Mouse (Mus musculus) thymus, postnatal 25 days (tissue): ENCODE measurements at regions not wholly inside any gene's neighbourhood (a gene's known extent, or its start where the extent isn't known, plus 50 kb on each side); places are given as distances from the start of the nearest gene placed in this dataset.
A peak's percentile ranks its signal among the peaks of the same experiment; 100 is the strongest.
"Not testable (repeated sequence)": the region's sequence is repeated elsewhere in the genome, so short reads cannot be mapped to it uniquely, and the experiment has no call there.

ENCODE experiments used
- DNase-seq: peaks from one replicate; pipeline ENCODE4 v3.0.0; 2022

DNA sequence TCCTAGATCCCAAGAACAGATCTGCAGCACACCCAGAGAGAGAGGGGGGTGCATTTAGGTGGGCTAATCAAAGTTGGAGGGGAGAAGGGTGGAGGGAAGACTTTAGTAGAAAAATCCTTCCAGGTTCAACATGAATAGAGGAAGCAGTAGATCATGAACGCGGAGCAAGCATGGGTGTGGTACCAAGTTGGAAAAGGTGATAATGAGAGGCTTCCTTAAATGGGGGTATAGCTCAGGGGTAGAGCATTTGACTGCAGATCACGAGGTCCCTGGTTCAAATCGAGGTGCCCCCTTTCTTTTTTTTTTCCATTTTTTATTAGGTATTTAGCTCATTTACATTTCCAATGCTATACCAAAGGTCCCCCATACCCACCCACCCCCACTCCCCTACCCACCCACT, 54.0 kb upstream of the Krba1 start:
- DNase-seq, result not testable (repeated sequence)

DNA sequence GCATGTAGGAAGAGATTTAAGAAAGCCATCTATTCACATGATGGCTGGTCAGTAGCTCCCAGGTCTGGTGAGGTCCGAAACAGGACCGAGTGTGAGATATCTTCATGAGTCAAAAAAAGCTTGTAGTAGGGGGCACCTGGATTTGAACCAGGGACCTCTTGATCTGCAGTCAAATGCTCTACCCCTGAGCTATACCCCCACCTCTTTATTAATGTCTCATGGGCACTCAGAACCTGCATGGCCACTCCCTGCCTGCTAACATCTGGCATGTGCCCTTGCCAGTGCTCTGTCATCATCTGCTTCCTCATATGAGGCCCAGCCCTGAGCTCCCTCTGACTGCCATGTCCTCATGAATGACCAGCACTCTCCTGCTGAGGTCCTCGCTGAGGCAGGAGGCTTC, 58.4 kb upstream of the Krba1 start:
- DNase-seq, result not testable (repeated sequence)

DNA sequence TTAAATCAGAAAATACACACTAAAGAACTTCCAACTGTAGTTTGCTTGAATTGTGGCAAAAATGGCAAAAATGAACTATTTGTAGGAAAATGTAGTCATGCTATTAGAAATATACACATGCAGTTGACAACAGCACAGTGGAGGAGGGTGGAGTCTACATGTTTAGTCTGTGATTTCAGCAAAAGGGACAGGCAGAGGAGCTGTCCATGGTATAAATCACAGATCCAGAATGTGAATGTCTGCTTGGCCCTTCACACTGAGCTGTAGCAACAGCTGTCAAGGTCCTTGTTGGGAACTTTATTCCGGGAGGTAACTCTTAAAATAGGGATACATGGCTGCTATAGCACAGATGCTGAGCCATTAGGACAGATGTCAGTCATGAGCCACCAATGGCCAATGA, 107.4 kb upstream of the Krba1 start:
- DNase-seq, result no peak

DNA sequence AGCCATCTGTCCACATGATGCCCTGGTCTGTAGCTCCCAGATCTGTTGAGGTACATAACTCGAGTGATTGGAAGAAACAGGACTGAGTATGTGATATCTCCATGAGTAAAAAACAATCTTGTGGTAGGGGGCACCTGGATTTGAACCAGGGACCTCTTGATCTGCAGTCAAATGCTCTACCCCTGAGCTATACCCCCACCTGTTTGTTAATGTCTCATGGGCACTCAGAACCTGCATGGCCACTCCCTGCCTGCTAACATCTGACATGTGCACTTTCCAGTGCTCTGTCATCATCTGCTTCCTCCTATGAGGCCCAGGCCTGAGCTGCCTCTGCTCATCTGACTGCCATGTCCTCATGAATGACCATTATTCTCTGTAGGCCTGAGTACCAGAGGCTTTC, 115.7 kb upstream of the Krba1 start:
- DNase-seq, result not testable (repeated sequence)

DNA sequence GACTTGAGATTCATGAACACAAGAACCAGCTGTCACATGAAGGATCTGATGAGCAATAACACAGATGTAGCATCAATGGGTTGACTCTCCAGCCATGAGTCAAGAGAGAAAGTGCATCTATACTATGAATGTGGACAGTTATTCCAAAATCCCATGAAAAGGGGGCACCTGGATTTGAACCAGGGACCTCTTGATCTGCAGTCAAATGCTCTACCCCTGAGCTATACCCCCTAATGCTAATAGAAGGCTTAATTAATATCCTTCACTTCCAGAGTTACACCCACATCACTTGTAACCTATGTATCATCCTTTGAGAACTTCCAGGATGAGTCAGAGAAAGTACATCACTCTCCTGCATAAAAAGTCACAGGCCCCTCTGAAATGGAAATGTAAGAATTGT, 133.8 kb upstream of the Krba1 start:
- not testable (repeated sequence) for DNase-seq

DNA sequence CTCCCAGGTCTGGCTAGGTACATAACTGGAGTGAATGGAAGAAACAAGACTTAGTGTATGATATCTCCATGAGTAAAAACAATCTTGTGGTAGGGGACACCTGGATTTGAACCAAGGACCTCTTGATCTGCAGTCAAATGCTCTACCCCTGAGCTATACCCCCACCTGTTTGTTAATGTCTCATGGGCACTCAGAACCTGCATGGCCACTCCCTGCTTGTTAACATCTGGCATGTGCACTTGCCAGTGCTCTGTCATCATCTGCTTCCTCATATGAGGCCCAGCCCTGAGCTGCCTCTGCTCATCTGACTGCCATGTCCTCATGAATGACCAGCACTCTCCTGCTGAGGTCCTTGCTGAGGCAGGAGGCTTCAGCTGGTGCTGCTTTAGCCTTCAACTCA, 142.4 kb upstream of the Krba1 start:
- not testable (repeated sequence) for DNase-seq

DNA sequence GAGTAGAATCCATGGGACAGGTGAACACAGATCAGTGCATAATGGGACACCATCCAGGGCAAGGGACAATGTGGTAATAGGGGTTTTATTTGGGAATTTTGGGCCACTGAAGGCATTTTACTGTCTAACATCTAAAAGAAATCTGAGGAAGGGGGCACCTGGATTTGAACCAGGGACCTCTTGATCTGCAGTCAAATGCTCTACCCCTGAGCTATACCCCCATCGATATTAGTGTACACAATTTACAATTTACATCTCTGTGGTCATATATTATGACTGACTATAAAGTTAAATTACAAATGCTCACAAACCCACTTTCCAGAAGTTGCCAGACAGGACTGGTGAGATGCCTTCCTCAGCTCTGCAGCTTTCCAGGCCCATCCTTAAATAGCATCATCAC, 143.4 kb upstream of the Krba1 start:
- no peak for DNase-seq

DNA sequence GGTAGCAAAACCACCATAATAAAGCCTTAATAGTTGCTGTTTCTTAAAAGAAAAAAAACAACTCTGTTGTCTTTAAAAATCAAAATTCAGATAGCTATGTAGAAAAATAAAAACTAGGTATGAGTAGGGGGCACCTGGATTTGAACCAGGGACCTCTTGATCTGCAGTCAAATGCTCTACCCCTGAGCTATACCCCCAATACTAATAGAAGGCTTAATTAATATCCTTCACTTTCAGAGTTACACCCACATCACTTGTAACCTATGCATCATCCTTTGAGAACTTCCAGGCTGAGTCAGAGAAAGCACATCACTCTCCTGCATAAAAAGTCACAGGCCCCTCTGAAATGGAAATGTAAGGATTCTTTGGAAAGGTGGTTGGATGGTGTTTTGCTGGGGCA, 151.2 kb upstream of the Krba1 start:
- not testable (repeated sequence) for DNase-seq

DNA sequence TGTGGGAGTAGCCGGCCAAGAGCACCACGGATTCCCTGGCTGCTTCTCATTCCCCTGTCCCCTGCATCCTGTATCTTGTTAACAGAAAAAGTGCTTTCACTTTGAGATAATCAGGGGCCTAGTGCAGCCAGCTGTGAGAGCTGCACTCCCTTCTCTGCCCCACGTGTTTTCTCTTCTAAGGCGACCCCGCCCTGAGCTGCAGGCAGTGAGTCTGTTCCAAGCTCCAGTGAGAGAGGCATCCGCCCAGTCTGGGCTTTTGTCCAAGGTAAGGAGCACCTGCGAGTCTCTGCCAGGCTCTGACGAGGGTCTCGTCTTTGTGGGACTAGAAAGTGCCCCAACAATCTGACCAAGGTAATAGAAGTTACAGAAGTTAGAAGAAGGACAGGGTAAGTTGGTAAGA, 141.0 kb upstream of the Zfp746 start:
- no peak for DNase-seq

DNA sequence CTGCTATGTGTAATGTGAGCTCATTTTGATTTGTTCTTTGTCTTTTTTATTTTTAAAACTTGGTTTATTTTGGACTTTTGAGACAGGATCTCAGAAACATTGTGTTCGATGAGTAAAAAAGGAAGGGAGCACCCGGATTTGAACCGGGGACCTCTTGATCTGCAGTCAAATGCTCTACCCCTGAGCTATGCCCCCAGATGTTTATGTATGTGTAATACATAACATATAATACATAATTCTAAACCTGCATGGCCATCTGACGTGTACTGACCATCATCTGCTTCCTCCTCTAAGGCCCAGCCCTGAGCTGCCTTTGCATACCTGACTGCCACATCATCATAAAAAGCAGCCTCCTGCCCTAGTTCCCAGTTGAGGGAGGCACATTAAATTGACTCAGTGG, 137.8 kb upstream of the Zfp746 start:
- DNase-seq, result no peak

DNA sequence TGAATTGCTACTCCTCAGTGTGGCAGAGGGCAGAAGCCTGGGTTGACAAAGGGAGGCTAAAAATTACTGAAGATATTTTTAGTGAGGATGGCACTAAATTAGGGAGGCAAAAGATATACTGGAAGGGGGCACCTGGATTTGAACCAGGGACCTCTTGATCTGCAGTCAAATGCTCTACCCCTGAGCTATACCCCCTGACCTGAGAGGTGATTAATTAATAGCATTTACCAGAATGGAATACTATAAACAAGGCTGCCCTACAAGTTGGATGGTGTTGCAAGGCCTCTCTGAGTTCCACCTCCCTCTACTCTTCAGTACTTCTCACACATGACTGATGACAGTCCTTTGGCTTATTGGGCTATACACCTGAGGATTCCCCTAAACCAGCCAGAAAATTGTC, 136.6 kb upstream of the Zfp746 start:
- DNase-seq, result no peak

DNA sequence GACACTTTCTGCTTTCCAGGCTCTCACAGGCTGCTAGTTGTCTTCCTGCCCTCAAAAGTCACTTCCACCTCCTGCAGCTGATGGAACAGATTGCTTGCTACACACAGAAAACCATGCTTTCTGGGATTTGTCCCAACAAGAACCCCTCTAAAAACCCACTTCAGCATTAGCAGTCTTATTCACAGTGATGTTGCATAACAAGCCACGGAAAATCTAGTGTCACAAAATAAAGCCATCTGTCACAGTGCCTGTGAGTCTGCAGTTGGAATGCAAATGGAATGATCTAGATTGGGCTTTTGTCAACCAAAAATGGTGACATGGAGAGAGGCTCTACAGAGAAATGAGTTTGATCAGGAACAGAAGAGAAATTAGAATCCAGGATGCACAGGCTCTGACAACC, 135.4 kb upstream of the Zfp746 start:
- DNase-seq, result not testable (repeated sequence)

DNA sequence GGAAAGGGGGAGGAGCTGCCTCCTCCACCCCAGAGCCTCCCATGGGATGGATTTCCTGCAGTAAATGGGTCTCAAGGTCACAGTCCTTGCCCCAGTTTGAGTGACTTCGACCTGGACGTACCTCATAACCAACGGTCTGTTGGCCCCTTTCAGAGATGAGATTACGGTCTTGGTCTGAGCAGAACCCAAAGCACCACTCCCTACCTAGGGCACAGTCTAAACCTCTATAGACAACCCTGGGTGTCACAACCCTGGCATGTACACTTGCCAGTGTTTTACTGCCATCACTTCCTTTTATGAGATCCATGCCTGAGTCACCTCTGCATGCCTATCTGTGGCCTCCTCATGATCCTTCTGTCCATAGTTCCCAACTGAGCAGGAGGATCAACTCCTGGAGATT, 128.8 kb upstream of the Zfp746 start:
- no peak for DNase-seq

DNA sequence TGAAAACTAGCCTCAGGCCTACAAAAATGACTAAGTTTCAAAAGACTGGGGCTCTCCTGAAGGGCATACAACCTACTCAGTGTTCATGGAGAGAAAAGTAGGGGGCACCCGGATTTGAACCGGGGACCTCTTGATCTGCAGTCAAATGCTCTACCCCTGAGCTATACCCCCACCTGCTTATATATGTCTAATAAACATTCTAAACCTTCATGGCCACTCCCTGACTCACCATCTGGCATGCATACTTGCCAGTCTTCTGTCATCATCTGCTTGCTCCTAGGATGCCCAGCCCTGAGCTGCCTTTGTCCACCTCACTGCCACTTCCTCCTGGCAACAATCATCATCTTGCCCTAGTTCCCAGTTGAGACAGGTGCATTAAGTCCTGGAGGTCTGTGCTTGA, 123.3 kb upstream of the Zfp746 start:
- DNase-seq, result no peak

DNA sequence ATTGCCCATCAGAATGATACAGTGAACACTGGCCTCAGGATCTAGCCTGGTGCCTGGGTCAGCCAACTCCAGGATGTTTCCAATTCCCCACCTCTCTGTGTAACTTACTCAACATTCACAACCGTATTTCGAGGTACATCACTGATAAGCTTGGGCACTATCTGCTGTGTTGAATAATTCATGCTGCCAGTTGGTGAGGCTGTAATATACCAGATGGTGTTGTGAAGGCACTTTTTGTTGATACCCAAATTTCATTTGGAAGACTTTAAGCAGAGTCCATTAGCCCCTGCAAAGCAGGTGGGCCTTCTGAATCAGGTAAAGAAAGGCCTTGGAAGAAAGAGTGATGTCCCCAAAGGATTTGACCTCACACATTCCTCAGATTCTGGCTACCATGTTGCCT, 122.7 kb upstream of the Zfp746 start:
- no peak for DNase-seq

DNA sequence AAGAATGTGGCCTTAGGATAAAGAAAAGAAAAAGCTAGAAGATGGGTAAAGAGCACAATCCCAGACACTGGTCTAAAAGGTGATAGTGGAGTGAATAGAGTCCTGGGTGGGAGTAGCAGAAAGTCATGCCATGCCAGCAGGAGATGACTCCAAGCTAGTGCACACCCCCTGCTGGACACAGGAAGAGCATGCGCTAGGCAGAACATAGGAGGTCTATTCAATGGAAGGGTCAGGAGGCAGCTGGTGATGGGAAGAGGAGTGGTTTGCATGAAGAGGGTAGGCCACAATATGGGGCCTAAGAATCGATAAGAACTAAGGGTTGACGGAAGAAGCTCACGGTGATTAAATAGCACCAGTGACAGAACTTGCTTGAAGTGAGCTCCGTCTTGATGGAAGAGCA, 119.3 kb upstream of the Zfp746 start:
- DNase-seq, result no peak

DNA sequence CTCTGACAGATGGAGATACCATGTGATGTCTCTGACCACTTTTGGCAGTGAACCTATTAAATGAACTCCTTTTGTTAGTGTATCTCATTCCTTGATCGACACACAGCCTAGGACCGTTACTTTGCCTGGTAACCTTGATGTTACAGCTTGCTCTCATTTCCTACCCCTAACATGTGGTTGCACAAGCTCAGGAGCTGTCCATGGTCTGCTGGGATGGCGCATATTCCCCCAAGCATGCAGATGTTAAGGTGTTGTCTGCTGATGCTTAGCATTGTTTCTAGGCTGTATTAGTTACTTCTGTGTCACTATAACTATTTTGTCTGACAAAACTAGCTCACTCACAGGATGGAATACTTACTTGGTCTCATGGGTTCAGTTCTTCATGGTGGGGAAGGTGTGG, 113.6 kb upstream of the Zfp746 start:
- no peak for DNase-seq

DNA sequence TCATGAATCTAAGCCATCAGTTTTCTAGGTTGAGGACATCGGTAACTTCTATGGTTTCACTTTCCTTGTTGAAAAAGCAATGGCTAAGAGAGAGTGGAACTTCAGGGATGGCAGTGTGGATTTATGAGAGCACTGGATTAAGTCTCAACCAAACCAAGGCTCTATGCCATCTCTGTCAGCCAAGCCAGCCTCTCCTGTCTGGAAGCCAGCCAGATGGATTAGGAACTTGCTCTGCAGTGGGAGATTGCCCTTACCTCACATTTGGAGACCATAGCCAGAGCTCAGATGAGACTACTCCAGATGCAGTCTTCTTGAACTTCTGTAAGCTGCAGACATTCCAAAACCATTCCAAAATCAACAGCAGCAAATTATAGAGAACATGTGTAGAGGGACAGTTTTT, 112.4 kb upstream of the Zfp746 start:
- DNase-seq, result no peak

DNA sequence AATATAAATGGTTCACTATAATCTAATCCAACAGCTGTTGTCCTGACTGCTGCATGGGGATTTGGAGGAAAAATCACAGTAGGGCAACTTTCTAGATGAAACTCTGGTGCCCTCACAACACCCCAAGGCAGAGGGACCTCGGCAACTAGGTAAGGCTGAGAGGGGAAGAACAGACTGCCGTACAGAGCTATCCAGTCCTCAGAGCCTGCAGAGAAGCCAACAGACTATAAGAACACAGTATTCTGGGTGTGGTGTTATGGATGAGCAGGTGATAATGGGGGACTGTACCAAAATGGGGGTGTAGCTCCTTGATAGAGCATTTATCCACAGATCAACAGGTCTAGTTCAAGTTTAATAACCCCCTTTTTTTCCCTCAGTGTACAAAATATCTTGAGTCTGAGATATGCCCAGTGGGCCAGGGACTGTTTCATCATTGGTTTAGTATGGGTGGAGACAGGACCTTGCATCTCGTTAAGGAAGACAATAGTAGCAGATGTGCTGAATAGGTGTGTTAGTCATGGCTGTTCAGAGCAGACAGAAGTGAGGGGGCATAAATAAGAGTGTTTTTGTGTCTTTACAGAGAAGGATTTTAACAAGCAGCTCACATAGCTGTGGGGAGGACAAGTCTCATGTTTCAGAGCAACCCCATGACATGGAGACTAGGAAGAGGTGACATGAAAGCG, 111.4 kb upstream of the Zfp746 start:
- no peak for DNase-seq

DNA sequence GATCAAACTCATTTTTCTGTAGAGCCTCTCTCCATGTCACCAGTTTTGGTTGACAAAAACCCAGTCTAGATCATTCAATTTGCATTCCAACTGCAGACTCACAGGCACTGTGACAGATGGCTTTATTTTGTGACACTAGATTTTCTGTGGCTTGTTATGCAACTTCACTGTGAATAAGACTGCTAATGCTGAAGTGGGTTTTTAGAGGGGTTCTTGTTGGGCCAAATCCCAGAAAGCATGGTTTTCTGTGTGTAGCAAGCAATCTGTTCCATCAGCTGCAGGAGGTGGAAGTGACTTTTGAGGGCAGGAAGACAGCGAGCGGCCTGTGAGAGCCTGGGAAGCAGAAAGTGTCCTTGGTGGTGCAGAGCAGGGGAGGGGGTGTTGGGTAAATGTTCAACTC, 102.0 kb upstream of the Zfp746 start:
- not testable (repeated sequence) for DNase-seq

DNA sequence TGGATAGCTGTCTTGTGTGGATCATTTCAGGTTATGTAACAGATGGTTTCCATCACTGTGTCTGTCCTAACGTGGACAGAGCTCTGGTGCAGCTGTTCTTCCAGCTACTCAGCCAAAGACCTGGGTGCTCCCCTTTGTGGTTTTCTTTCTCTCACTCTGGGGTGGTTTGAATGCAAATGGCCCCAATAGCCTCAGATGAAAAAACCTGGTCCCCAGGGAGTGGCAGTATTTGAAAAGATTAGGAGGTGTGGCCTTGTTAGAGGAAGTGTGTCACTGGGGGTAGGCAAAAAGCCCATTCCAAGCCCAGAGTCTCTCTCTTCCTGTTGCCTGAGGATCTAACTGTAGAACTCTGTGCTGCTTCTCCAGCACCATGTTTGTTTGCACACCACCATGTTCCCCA, 98.9 kb upstream of the Zfp746 start:
- no peak for DNase-seq

DNA sequence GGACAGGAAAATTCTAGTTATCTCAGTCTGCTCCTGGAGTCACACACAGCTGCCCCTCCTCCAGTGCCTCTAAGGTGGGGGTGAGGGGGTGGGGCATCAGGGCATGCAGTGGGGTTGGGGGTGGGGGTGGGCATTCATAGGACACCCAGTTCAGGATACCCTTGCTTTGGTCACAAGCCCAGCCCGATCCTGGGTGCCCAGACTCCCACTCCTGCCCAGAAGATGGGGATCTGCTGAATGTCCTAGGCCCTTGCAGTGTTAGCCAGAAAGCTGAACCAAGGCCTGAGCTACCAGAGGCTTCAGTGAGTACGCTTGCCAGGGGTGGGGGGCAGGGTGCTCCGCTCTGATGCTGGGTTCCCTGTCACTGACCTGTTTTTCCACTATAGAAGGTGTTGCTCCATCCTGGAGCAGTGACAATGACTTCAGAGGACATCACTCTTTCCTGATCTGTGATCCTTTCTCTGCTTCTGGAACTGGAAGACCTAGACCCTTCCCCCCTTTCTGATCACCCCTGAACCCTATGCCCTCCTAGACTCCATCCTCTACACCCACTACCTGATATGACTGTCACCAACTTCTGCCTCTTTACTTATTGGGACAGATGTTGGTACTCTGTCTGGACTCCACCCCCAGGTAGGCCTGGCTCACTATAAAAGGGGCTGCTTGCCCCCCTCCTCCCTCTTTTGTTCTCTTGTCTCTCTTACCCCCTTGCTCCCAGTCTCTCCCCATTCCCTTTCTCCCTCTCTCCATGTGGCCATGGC, 92.1 kb upstream of the Zfp746 start:
- no peak for DNase-seq

DNA sequence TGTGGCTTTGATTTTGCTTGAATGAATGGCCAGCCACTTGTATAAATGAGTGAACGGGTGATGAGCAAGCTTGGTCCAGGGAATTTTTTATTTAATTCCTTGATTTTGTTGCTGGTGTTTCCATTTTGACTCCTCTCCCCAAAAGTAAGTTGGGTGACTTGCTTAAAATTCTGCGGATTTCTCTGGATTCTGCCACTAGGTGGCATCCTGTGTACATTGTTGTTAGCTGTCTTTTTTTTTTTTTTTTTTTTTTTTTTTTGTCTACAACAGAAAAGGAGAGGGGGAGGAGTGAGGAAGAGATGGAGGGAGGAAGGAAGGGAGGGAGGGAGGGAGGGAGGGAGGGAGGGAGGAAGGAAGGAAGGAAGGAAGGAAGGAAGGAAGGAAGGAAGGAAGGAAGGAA, 91.5 kb upstream of the Zfp746 start:
- peak; percentile 41 for DNase-seq

DNA sequence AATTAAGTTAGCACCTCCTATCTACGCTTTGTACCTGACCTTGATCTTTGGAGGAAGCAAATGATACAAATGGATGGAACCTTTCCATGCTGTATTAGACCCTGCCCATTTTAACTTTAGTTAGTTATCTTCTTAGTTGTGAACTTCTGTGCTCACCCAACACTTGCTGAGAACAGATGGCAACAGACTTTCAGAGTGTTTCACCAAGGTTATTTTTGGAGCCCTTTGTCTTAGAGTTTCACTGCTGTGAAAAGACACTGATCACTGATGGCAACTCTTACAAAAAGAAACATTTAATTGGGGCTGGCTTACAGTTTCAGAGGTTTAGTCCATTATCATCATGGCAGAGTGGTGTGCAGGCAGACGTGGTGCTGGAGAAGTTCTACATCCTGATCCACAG, 88.8 kb upstream of the Zfp746 start:
- no peak for DNase-seq

DNA sequence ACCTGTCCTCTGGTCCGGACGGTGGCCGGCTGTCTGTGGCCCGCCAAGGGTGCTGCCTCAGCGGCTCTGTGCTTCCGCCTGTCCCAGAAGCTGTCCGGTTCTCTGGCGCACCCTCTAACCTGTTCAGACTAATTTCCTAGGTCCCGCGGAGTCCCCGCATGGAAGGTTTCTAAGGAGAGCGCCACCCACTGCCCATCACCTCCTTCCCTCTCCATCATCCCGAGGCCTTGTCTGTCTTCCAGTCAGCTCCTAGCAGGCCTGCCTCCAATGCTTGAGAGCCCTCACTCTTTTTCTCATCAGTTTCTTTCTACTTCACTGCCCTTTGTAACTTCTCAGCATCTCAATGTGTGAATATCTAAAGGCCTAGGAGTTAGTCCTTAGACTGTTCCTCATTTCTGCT, 86.4 kb upstream of the Zfp746 start:
- not testable (repeated sequence) for DNase-seq
